Mouse (Mus musculus) embryonic facial prominence, embryonic 12.5 days (tissue): ENCODE measurements around the gene Zfp277. TPM values are rescaled to one million over a fixed set of nuclear protein-coding genes. Genes with fewer than 3 reads are reported as not detected.

Experiments used
- ATAC-seq: fragments of 200-750 bp; cut with Nextera tagmentation; 2 replicates; pipeline ENCODE4 v1.8.0; 2017; ENCODE audit not compliant: insufficient number of reproducible peaks, insufficient read depth, low FRiP score, low TSS enrichment
- H3K27ac ChIP-seq: fragments of 300-500 bp; sonication (generic); 2 replicates; pipeline ENCODE4 v1.5.1; 2016; ENCODE audit warnings: mild to moderate bottlenecking
- H3K27me3 ChIP-seq: fragments of 300-500 bp; sonication (generic); 2 replicates; pipeline ENCODE4 v1.6.1; 2016; ENCODE audit warnings: mild to moderate bottlenecking, moderate library complexity
- H3K36me3 ChIP-seq: fragments of 300-500 bp; sonication (generic); 2 replicates; pipeline ENCODE4 v1.6.1; 2016; ENCODE audit warnings: mild to moderate bottlenecking
- H3K4me1 ChIP-seq: fragments of 300-500 bp; sonication (generic); 2 replicates; pipeline ENCODE4 v1.6.1; 2016
- H3K4me2 ChIP-seq: fragments of 300-500 bp; sonication (generic); replicated peaks from 2 replicates; pipeline ENCODE4 v1.6.1; 2016; ENCODE audit warnings: mild to moderate bottlenecking, moderate library complexity
- H3K4me3 ChIP-seq: fragments of 300-500 bp; sonication (generic); 2 replicates; pipeline ENCODE4 v1.5.1; 2016; ENCODE audit warnings: mild to moderate bottlenecking
- H3K9ac ChIP-seq: fragments of 300-500 bp; sonication (generic); 2 replicates; pipeline ENCODE4 v1.6.1; 2016; ENCODE audit warnings: mild to moderate bottlenecking, moderate library complexity
- H3K9me3 ChIP-seq: fragments of 300-500 bp; sonication (generic); 2 replicates; pipeline ENCODE4 v1.6.1; 2016; ENCODE audit warnings: mild to moderate bottlenecking, moderate library complexity
- WGBS: fragments of 180-500 bp; shearing (Covaris S2); methylation state at CpG from one replicate; pipeline ENCODE4 v1.1.7; 2016; 5-methylcytosine and 5-hydroxymethylcytosine counted together
- polyA plus RNA-seq: library from polyadenylated mRNA; unstranded; fragments of >200 nt; fragmentation: Nextera tagmentation; extraction: Ambion mirVana; gene quantifications from 2 replicates; pipeline ENCODE4 v1.2.1, GENCODE M21; 2016

The Zfp277 gene
- polyA plus RNA-seq = 37.5 and 38.2 TPM in 2 replicates

DNA sequence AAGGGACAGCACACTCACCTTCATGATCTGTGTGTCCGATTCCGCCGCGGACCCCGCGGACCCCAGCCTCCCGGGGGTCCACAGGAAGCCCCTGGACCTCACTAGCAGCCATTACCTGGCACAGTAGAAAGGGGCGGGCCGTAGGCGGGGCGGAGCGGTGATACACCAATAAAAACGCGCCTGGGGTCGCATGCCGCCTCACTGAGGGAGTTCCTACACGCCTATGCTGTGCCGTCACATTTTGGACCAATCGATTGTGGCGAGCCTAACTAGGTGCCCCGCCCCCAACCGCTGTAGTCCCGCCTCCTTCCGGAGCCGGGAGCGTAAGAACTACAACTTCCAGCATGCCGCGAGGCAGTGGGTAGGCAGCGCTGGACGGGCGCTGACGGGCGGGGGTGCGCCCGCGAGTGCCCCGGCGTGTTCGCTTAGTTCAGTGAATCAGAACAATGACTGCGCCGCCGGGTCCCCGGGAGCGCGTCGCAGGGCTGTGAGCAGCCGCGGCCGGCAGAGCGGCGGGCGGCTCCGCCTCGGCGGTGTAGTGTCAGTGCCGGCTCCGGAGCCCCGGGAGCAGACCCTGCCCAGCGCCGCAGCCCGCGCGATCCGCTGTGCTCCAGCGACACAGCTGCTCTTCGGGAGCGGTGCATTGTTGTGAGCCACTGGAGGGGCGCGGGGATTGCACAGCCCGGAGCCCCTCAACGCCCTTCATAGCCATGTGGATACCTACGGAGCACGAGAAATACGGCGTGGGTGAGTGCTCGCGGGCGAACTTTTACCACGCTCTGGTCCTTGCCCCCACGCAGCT, at the start of gene Zfp277, which contains the start of gene Dock4:
TSS of gene Zfp277 (minus strand) at position 255 of the 802 bp plus-strand sequence.
TSS of gene Dock4 (plus strand) at position 305 of the 802 bp plus-strand sequence.
- peak within 1 kb of the TSS; percentile 89 for H3K4me2 ChIP-seq
- peak within 1 kb of the TSS; percentile 85 for H3K9ac ChIP-seq
- no peaks in the 10 kb centered on the region for H3K36me3 ChIP-seq
- H3K27me3 ChIP-seq = no peaks in the 10 kb centered on the region
- peak within 1 kb of the TSS; percentile 85 for H3K27ac ChIP-seq
- peak; percentile 99 for ATAC-seq
- H3K4me1 ChIP-seq = peaks cover 8% of the 10 kb centered on the region; the same call in 1 of the 2 replicates
- under 1% methylated on average over 69 of the region's 80 CpGs for WGBS
- H3K4me3 ChIP-seq = peak within 1 kb of the TSS; percentile 82
- H3K9me3 ChIP-seq = no peaks in the 10 kb centered on the region

DNA sequence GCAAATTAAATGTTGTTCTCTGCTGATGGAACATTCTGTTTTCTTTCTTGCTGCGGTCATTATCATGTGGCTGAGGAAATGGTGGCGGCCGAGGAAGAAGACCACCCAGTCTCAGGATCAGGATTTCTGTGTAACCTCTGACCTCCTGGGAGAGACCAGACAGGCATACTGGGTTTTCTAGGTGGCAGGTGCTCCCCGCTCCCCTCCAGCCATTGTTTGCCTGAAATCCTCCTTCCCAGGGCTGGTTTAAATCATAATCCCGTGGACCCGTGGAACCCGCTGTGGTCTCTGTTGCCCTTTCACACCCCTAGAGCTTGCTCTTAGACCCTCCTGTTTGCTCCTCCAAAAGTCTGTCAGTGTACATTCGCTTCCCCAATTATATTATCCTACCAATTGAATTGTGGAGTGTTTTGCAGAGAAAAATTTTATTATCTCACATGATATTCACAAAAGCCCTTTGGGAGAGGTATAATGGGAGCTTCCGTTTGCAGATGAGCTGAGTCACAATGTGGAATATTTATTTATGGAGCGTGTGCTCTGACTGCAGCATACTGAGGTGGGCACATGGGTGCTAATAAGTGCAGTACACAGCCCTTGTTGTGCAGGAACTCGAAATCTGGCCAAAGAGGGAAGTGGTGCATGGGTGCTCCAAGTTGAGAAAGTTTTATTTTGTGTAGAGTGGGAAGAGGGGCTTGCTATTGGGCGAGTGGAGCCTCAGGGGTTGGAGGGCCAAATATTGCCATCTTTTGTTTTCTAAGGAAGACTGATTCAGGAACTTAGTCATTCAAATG, 40.5 kb upstream of the Zfp277 start:
- no peaks in the 10 kb centered on the region for H3K36me3 ChIP-seq
- no peaks in the 10 kb centered on the region for H3K27me3 ChIP-seq
- ATAC-seq = no peak
- H3K4me2 ChIP-seq = no peak overlapping the region
- no peak overlapping the region for H3K4me3 ChIP-seq
- H3K9me3 ChIP-seq = no peaks in the 10 kb centered on the region
- WGBS = 54% methylated on average over 12 of the region's 12 CpGs
- peaks cover 14% of the 10 kb centered on the region; the same call in 1 of the 2 replicates for H3K4me1 ChIP-seq
- no peak overlapping the region for H3K9ac ChIP-seq
- no peak overlapping the region for H3K27ac ChIP-seq

DNA sequence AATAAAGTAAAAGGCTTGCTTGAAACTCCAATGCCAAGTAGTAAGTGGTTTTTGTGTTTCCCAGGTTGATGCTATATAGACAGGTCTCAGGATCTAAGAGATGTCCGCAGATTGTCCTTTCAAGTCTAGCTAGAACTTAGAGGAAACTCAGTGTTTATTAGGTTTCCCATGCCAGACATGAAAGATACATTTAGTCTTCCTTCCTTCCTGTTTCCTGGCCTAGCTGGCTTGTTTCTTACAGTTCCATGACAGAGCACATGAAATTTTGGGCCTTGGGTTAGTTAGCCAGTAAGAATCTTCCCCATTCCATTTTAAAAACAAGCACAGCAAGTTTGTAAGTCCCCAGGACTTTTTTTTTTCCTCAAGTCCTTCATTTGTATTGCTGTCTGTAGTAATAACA, 39.5 kb upstream of the Zfp277 start:
- H3K9ac ChIP-seq = no peak overlapping the region
- no peak for ATAC-seq

GRCm38 (mm10) chr12:40484224-40484623, 38.5 kb upstream of the Zfp277 start:
- Histone ChIP-seq H3K9ac (no peak overlapping the region), H3K4me1 (peaks cover 14% of the 10 kb centered on the region; the same call in 1 of the 2 replicates)

More for the DNA sequence above, 39.5 kb upstream of the Zfp277 start:
- H3K4me2 ChIP-seq = no peak overlapping the region
- no peak overlapping the region for H3K4me3 ChIP-seq
- no peaks in the 10 kb centered on the region for H3K36me3 ChIP-seq
- H3K9me3 ChIP-seq = no peaks in the 10 kb centered on the region
- 97% methylated on average over 1 of the region's 1 CpGs for WGBS
- H3K27me3 ChIP-seq = no peaks in the 10 kb centered on the region
- peaks cover 14% of the 10 kb centered on the region; the same call in 1 of the 2 replicates for H3K4me1 ChIP-seq
- H3K27ac ChIP-seq = no peak overlapping the region

DNA sequence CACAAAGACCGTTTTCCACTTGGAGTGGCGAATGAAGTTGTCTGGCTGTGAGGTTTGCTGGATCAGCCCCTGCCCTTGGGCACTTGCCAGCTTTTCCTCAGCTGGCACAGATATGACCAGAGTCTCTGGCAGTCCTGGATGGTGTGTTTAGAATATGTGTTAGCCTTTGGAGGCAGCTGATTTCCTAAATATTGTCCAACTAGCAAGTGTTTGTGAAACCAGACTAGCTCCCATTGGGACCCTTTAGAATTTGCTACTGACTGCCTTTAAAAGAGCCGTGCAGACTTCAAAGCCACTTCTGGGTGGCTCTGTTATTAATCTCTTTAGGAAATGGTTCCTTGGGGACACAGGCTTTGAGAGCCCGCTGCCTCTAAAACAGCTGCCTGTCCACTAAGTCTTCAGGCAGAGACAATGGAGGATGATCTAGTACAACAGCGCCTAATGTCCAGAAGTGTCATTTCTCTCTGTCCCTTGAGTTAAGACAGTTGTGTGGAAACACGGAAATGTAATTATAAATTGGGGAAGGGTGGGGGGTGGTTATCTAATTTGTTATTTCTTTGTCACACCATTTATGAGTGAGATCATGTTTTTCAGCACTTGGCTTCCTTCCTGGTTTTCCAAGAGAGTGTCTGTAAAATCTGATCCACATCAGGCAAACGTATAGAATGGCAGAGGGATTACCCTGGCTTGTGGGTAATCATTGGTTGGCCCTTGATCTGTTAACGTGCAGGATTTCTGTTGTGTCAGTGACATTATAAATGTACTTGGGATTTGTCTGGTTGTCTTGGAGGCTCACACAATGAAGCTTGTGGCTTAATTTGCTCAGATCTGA, 32.1 kb upstream of the Zfp277 start:
- WGBS = 41% methylated on average over 8 of the region's 8 CpGs
- no peaks in the 10 kb centered on the region; the same call in 1 of the 2 replicates for H3K27me3 ChIP-seq
- no peak overlapping the region for H3K9ac ChIP-seq
- peaks cover 24% of the 10 kb centered on the region for H3K4me1 ChIP-seq
- H3K27ac ChIP-seq = no peak overlapping the region
- H3K9me3 ChIP-seq = no peaks in the 10 kb centered on the region
- H3K36me3 ChIP-seq = no peaks in the 10 kb centered on the region
- no peak overlapping the region for H3K4me2 ChIP-seq
- H3K4me3 ChIP-seq = no peak overlapping the region
- ATAC-seq = no peak

More at GRCm38 (mm10) chr12:40484224-40484623, 38.5 kb upstream of the Zfp277 start:
- no peak for ATAC-seq
- WGBS = 24% methylated on average over 3 of the region's 3 CpGs
- no peak overlapping the region for H3K27ac ChIP-seq
- no peak overlapping the region for H3K4me2 ChIP-seq
- H3K36me3 ChIP-seq = no peaks in the 10 kb centered on the region
- H3K9me3 ChIP-seq = no peaks in the 10 kb centered on the region
- no peak overlapping the region for H3K4me3 ChIP-seq
- H3K27me3 ChIP-seq = no peaks in the 10 kb centered on the region

- Histone ChIP-seq H3K27ac (no peak overlapping the region), H3K27me3 (no peaks in the 10 kb centered on the region; the same call in 1 of the 2 replicates), H3K9ac (no peak overlapping the region), H3K4me2 (no peak overlapping the region), H3K9me3 (no peaks in the 10 kb centered on the region), H3K4me3 (no peak overlapping the region), H3K36me3 (no peaks in the 10 kb centered on the region), H3K4me1 (peaks cover 34% of the 10 kb centered on the region)
- ATAC-seq = no peak
- 23% methylated on average over 2 of the region's 2 CpGs for WGBS
These were observed 28.0 kb upstream of the Zfp277 start for GRCm38 (mm10) chr12:40473709-40474108.

GRCm38 (mm10) chr12:40471649-40472399, 26.1 kb upstream of the Zfp277 start:
- H3K9me3 ChIP-seq = no peaks in the 10 kb centered on the region
- H3K4me2 ChIP-seq = peak overlapping the region; percentile 18; the same call in 1 of the 2 replicates
- no peaks in the 10 kb centered on the region for H3K36me3 ChIP-seq
- peaks cover 22% of the 10 kb centered on the region; the same call in 1 of the 2 replicates for H3K4me1 ChIP-seq
- no peaks in the 10 kb centered on the region for H3K27me3 ChIP-seq
- no peak for ATAC-seq
- H3K27ac ChIP-seq = no peak overlapping the region
- no peak overlapping the region for H3K4me3 ChIP-seq
- H3K9ac ChIP-seq = no peak overlapping the region
- 36% methylated on average over 11 of the region's 11 CpGs for WGBS

GRCm38 (mm10) chr12:40469009-40469408, 23.3 kb upstream of the Zfp277 start:
- Histone ChIP-seq H3K4me3 (no peak overlapping the region), H3K9ac (no peak overlapping the region), H3K27me3 (no peaks in the 10 kb centered on the region), H3K4me1 (peaks cover 29% of the 10 kb centered on the region), H3K4me2 (no peak overlapping the region), H3K9me3 (no peaks in the 10 kb centered on the region), H3K27ac (no peak overlapping the region), H3K36me3 (no peaks in the 10 kb centered on the region)
- ATAC-seq = no peak
- 74% methylated on average over 5 of the region's 5 CpGs for WGBS

- Histone ChIP-seq H3K4me1 (peaks cover 24% of the 10 kb centered on the region), H3K36me3 (no peaks in the 10 kb centered on the region), H3K4me2 (no peak overlapping the region), H3K27me3 (no peaks in the 10 kb centered on the region), H3K9ac (no peak overlapping the region), H3K27ac (no peak overlapping the region), H3K4me3 (no peak overlapping the region), H3K9me3 (no peaks in the 10 kb centered on the region)
- no peak for ATAC-seq
- 94% methylated on average over 4 of the region's 4 CpGs for WGBS
These were observed 22.5 kb upstream of the Zfp277 start for GRCm38 (mm10) chr12:40468235-40468634.

- H3K4me3 ChIP-seq = no peak overlapping the region
- H3K27ac ChIP-seq = no peak overlapping the region
- no peaks in the 10 kb centered on the region for H3K36me3 ChIP-seq
- 50% methylated on average over 6 of the region's 6 CpGs for WGBS
- H3K4me2 ChIP-seq = no peak overlapping the region
- H3K9me3 ChIP-seq = no peaks in the 10 kb centered on the region
- H3K27me3 ChIP-seq = no peaks in the 10 kb centered on the region
- peak; percentile 22; the same call in 1 of the 2 replicates for ATAC-seq
- H3K4me1 ChIP-seq = peaks cover 15% of the 10 kb centered on the region
- no peak overlapping the region for H3K9ac ChIP-seq
These were observed 18.6 kb upstream of the Zfp277 start for GRCm38 (mm10) chr12:40464282-40464681.
